Mouse (Mus musculus) limb, embryonic 10.5 days (tissue): ENCODE measurements around the gene Ormdl1. TPM values are rescaled to one million over a fixed set of nuclear protein-coding genes. Genes with fewer than 3 reads are reported as not detected.
"Not testable (repeated sequence)": the region's sequence is repeated elsewhere in the genome, so short reads cannot be mapped to it uniquely, and the experiment has no call there.

ENCODE experiments used
- DNase-seq: peaks from one replicate; pipeline ENCODE4 v3.0.0-alpha.2; 2017; ENCODE audit warnings: low spot score
- H3K27ac ChIP-seq: fragments of 300-500 bp; sonication (generic); 2 replicates; pipeline ENCODE4 v1.5.1; 2016; ENCODE audit warnings: mild to moderate bottlenecking
- H3K27me3 ChIP-seq: fragments of 300-500 bp; sonication (generic); 2 replicates; pipeline ENCODE4 v1.6.1; 2016; ENCODE audit warnings: low read depth, mild to moderate bottlenecking; ENCODE audit not compliant: poor library complexity, severe bottlenecking
- H3K36me3 ChIP-seq: fragments of 300-500 bp; sonication (generic); 2 replicates; pipeline ENCODE4 v1.6.1; 2016; ENCODE audit warnings: mild to moderate bottlenecking, moderate library complexity
- H3K4me1 ChIP-seq: fragments of 300-500 bp; sonication (generic); 2 replicates; pipeline ENCODE4 v1.6.1; 2016
- H3K4me3 ChIP-seq: fragments of 300-500 bp; sonication (generic); 2 replicates; pipeline ENCODE4 v1.5.1; 2016; ENCODE audit warnings: mild to moderate bottlenecking, moderate library complexity
- H3K9me3 ChIP-seq: fragments of 300-500 bp; sonication (generic); replicated peaks from 2 replicates; pipeline ENCODE4 v1.6.1; 2016; ENCODE audit warnings: mild to moderate bottlenecking
- WGBS: fragments of 180-500 bp; shearing (Covaris S2); methylation state at CpG from one replicate; pipeline ENCODE4 v1.1.7; 2016; 5-methylcytosine and 5-hydroxymethylcytosine counted together
- polyA plus RNA-seq: library from polyadenylated mRNA; unstranded; fragments of >200 nt; fragmentation: Nextera tagmentation; extraction: Ambion mirVana; gene quantifications from 2 replicates; pipeline ENCODE4 v1.2.1, GENCODE M21; 2016

The Ormdl1 gene
- 64.2 and 66.8 TPM in 2 replicates for polyA plus RNA-seq

GRCm38 (mm10) chr1:53296581-53297383 lies at the start of gene Ormdl1, which contains the start of the genes Pms1 and Gm28778:
TSS of gene Ormdl1 (plus strand) at chr1:53297095.
TSS of gene Pms1 (minus strand) at chr1:53297018.
TSS of gene Gm28778 (plus strand) at chr1:53297111.
- Histone ChIP-seq H3K27ac (peak within 1 kb of the TSS; percentile 95), H3K36me3 (peaks cover 29% of the 10 kb centered on the region), H3K4me1 (peaks cover 9% of the 10 kb centered on the region; the same call in 1 of the 2 replicates), H3K9me3 (no peaks in the 10 kb centered on the region), H3K27me3 (no peaks in the 10 kb centered on the region), H3K4me3 (peak within 1 kb of the TSS; percentile 81)
- WGBS = under 1% methylated on average over 66 of the region's 66 CpGs
- DNase-seq = peak; percentile 93

GRCm38 (mm10) chr1:53264958-53265612 lies 31.8 kb upstream of the Ormdl1 start:
- not testable (repeated sequence) for H3K27me3 ChIP-seq, H3K4me1 ChIP-seq, DNase-seq, H3K27ac ChIP-seq, H3K9me3 ChIP-seq, H3K4me3 ChIP-seq
- peaks cover 23% of the 10 kb centered on the region for H3K36me3 ChIP-seq

- Histone ChIP-seq H3K27ac (no peak overlapping the region), H3K27me3 (no peaks in the 10 kb centered on the region), H3K4me3 (no peak overlapping the region), H3K36me3 (peaks cover 27% of the 10 kb centered on the region), H3K4me1 (no peaks in the 10 kb centered on the region), H3K9me3 (no peaks in the 10 kb centered on the region)
- DNase-seq = no peak
- 85% methylated on average over 3 of the region's 3 CpGs for WGBS
Measured at GRCm38 (mm10) chr1:53269901-53270300, 27.0 kb upstream of the Ormdl1 start.

GRCm38 (mm10) chr1:53272646-53273045 lies 24.2 kb upstream of the Ormdl1 start:
- no peaks in the 10 kb centered on the region for H3K4me1 ChIP-seq
- no peaks in the 10 kb centered on the region for H3K9me3 ChIP-seq
- DNase-seq = no peak
- H3K4me3 ChIP-seq = no peak overlapping the region
- no peaks in the 10 kb centered on the region for H3K27me3 ChIP-seq
- H3K27ac ChIP-seq = no peak overlapping the region
- H3K36me3 ChIP-seq = peaks cover 18% of the 10 kb centered on the region

- WGBS = 96% methylated on average over 3 of the region's 3 CpGs
- H3K4me3 ChIP-seq = no peak overlapping the region
- H3K27me3 ChIP-seq = no peaks in the 10 kb centered on the region
- H3K36me3 ChIP-seq = peaks cover 28% of the 10 kb centered on the region
- DNase-seq = no peak
- H3K27ac ChIP-seq = no peak overlapping the region
- H3K4me1 ChIP-seq = peaks cover 4% of the 10 kb centered on the region; the same call in 1 of the 2 replicates
- no peaks in the 10 kb centered on the region for H3K9me3 ChIP-seq
Measured at GRCm38 (mm10) chr1:53291197-53291596, 5.7 kb upstream of the Ormdl1 start.

GRCm38 (mm10) chr1:53300506-53300905 lies 3.6 kb downstream of the Ormdl1 start:
- no peak overlapping the region for H3K27ac ChIP-seq
- peaks cover 9% of the 10 kb centered on the region; the same call in 1 of the 2 replicates for H3K4me1 ChIP-seq
- no peaks in the 10 kb centered on the region for H3K9me3 ChIP-seq
- 91% methylated on average over 4 of the region's 4 CpGs for WGBS
- DNase-seq = no peak
- no peaks in the 10 kb centered on the region for H3K27me3 ChIP-seq
- H3K4me3 ChIP-seq = no peak overlapping the region
- peaks cover 30% of the 10 kb centered on the region for H3K36me3 ChIP-seq

- DNase-seq = peak; percentile 89
- no peaks in the 10 kb centered on the region for H3K9me3 ChIP-seq
- 3% methylated on average over 27 of the region's 27 CpGs for WGBS
- H3K27me3 ChIP-seq = no peaks in the 10 kb centered on the region
- no peaks in the 10 kb centered on the region for H3K4me1 ChIP-seq
- H3K27ac ChIP-seq = peak within 1 kb of the TSS; percentile 92
- H3K36me3 ChIP-seq = peaks cover 40% of the 10 kb centered on the region
- H3K4me3 ChIP-seq = peak within 1 kb of the TSS; percentile 64
Measured at GRCm38 (mm10) chr1:53312989-53313967, 16.4 kb downstream of the Ormdl1 start, which contains the start of gene Osgepl1. TSS of gene Osgepl1 (plus strand) at chr1:53313624.

- DNase-seq = no peak
- Histone ChIP-seq H3K4me3 (no peak overlapping the region), H3K27ac (no peak overlapping the region), H3K36me3 (peaks cover 50% of the 10 kb centered on the region), H3K4me1 (no peaks in the 10 kb centered on the region), H3K27me3 (no peaks in the 10 kb centered on the region), H3K9me3 (no peaks in the 10 kb centered on the region)
- 97% methylated on average over 4 of the region's 4 CpGs for WGBS
Measured at GRCm38 (mm10) chr1:53321662-53322344, 24.9 kb downstream of the Ormdl1 start.

GRCm38 (mm10) chr1:53323254-53323653 lies 26.4 kb downstream of the Ormdl1 start:
- Histone ChIP-seq H3K9me3 (no peaks in the 10 kb centered on the region), H3K4me3 (no peak overlapping the region), H3K27me3 (no peaks in the 10 kb centered on the region), H3K4me1 (no peaks in the 10 kb centered on the region), H3K27ac (no peak overlapping the region), H3K36me3 (peaks cover 36% of the 10 kb centered on the region)
- WGBS = 94% methylated on average over 5 of the region's 5 CpGs
- no peak for DNase-seq

- Histone ChIP-seq H3K27ac (no peak overlapping the region), H3K4me1 (no peaks in the 10 kb centered on the region), H3K27me3 (no peaks in the 10 kb centered on the region), H3K36me3 (peaks cover 30% of the 10 kb centered on the region), H3K4me3 (no peak overlapping the region), H3K9me3 (no peaks in the 10 kb centered on the region)
- no peak for DNase-seq
- WGBS = 88% methylated on average over 1 of the region's 1 CpGs
Measured at GRCm38 (mm10) chr1:53324277-53324676, 27.4 kb downstream of the Ormdl1 start.

- Histone ChIP-seq H3K4me3 (no peak overlapping the region), H3K9me3 (no peaks in the 10 kb centered on the region), H3K27me3 (no peaks in the 10 kb centered on the region), H3K36me3 (peaks cover 26% of the 10 kb centered on the region), H3K27ac (no peak overlapping the region), H3K4me1 (no peaks in the 10 kb centered on the region)
- WGBS = 94% methylated on average over 5 of the region's 5 CpGs
- no peak for DNase-seq
Measured at GRCm38 (mm10) chr1:53324827-53325494, 28.1 kb downstream of the Ormdl1 start.
